Mouse (Mus musculus) kidney, embryonic 16.5 days (tissue): Measurements from ENCODE around the gene Syce3. TPM values are rescaled to one million over a fixed set of nuclear protein-coding genes. Genes with fewer than 3 reads are reported as not detected.

Source experiments
- ATAC-seq: fragments of 200-750 bp; cut with Nextera tagmentation; 2 replicates; pipeline ENCODE4 v1.8.0; 2017; ENCODE audit warnings: moderate TSS enrichment; ENCODE audit not compliant: low FRiP score, low TSS enrichment
- H3K27ac ChIP-seq: fragments of 300-500 bp; sonication (generic); 2 replicates; pipeline ENCODE4 v1.5.1; 2014; ENCODE audit warnings: low read length
- H3K27me3 ChIP-seq: fragments of 300-500 bp; sonication (generic); 2 replicates; pipeline ENCODE4 v1.6.1; 2014; ENCODE audit warnings: low read length, control low read depth, mixed read lengths; ENCODE audit not compliant: insufficient read depth
- H3K36me3 ChIP-seq: fragments of 300-500 bp; sonication (generic); 2 replicates; pipeline ENCODE4 v1.6.1; 2014; ENCODE audit warnings: low read length, control low read depth, mixed read lengths; ENCODE audit not compliant: insufficient read depth
- H3K4me1 ChIP-seq: fragments of 300-500 bp; sonication (generic); 2 replicates; pipeline ENCODE4 v1.6.1; 2014; ENCODE audit warnings: low read length, control low read depth, mixed read lengths; ENCODE audit not compliant: insufficient read depth
- H3K4me2 ChIP-seq: fragments of 300-500 bp; sonication (generic); replicated peaks from 2 replicates; pipeline ENCODE4 v1.6.1; 2014; ENCODE audit warnings: low read depth, low read length
- H3K4me3 ChIP-seq: fragments of 300-500 bp; sonication (generic); 2 replicates; pipeline ENCODE4 v1.5.1; 2014; ENCODE audit warnings: mild to moderate bottlenecking, low read length
- H3K9ac ChIP-seq: fragments of 300-500 bp; sonication (generic); replicated peaks from 2 replicates; pipeline ENCODE4 v1.6.1; 2014; ENCODE audit warnings: low read length
- H3K9me3 ChIP-seq: fragments of 300-500 bp; sonication (generic); 2 replicates; pipeline ENCODE4 v1.6.1; 2016; ENCODE audit warnings: low read length, control low read depth
- WGBS: fragments of 180-500 bp; shearing (Covaris S2); extraction: QIAGEN DNeasy Blood & Tissue Kit; methylation state at CpG from one replicate; pipeline ENCODE4 v1.1.7; 2014; 5-methylcytosine and 5-hydroxymethylcytosine counted together
- polyA plus RNA-seq: library from polyadenylated mRNA; unstranded; fragments of >200 nt; fragmentation: Nextera tagmentation; extraction: Ambion mirVana; gene quantifications from 2 replicates; pipeline ENCODE4 v1.2.1, GENCODE M21; 2015

Gene Syce3
- polyA plus RNA-seq, 1 experiment from 2014 or later: not detected

DNA sequence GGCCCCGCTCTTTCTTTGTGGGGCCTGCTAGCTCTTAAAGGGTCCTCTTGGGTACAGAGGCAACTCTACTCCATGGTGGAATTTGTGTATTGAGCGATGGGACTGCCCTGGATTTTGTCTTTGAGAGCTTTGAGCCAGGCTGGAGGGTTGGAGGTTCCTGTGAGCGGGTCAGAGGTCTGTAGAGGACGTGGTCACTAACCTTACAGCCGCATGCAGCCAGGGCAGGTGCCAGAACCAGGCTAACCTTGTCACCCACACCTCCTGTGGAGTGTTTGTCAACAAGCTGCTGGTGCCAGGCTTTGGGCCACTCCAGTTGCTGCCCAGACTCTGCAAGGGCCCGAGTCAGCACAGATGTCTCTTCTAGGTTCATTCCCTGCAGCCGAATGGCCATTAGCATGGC, 34.3 kb downstream of the Syce3 start:
- 83% methylated on average over 7 of the region's 7 CpGs for WGBS
- no peak overlapping the region for H3K4me3 ChIP-seq

GRCm38 (mm10) chr15:89374801-89375534, 35.3 kb downstream of the Syce3 start:
- Histone ChIP-seq H3K36me3 (peaks cover 25% of the 10 kb centered on the region), H3K27me3 (peaks cover 39% of the 10 kb centered on the region), H3K27ac (no peak overlapping the region), H3K4me3 (no peak overlapping the region), H3K9me3 (no peaks in the 10 kb centered on the region), H3K4me1 (peaks cover 30% of the 10 kb centered on the region), H3K4me2 (no peak overlapping the region), H3K9ac (peak overlapping the region; percentile 88; the same call in 1 of the 2 replicates)
- ATAC-seq: no peak
- WGBS: 88% methylated on average over 17 of the region's 17 CpGs

More for the DNA sequence above, 34.3 kb downstream of the Syce3 start:
- no peaks in the 10 kb centered on the region for H3K9me3 ChIP-seq
- no peak overlapping the region for H3K4me2 ChIP-seq
- H3K27ac ChIP-seq: no peak overlapping the region
- ATAC-seq: no peak
- H3K9ac ChIP-seq: no peak overlapping the region
- peaks cover 30% of the 10 kb centered on the region for H3K4me1 ChIP-seq
- peaks cover 46% of the 10 kb centered on the region for H3K27me3 ChIP-seq
- peaks cover 14% of the 10 kb centered on the region for H3K36me3 ChIP-seq

GRCm38 (mm10) chr15:89374340-89374739, 36.0 kb downstream of the Syce3 start:
- WGBS: 51% methylated on average over 9 of the region's 9 CpGs
- Histone ChIP-seq H3K27ac (peak overlapping the region; percentile 97), H3K9me3 (no peaks in the 10 kb centered on the region), H3K9ac (peak overlapping the region; percentile 88), H3K4me1 (peaks cover 27% of the 10 kb centered on the region), H3K4me2 (peak overlapping the region; percentile 90), H3K27me3 (peaks cover 34% of the 10 kb centered on the region), H3K36me3 (peaks cover 31% of the 10 kb centered on the region), H3K4me3 (peak overlapping the region; percentile 79)
- ATAC-seq: no peak

DNA sequence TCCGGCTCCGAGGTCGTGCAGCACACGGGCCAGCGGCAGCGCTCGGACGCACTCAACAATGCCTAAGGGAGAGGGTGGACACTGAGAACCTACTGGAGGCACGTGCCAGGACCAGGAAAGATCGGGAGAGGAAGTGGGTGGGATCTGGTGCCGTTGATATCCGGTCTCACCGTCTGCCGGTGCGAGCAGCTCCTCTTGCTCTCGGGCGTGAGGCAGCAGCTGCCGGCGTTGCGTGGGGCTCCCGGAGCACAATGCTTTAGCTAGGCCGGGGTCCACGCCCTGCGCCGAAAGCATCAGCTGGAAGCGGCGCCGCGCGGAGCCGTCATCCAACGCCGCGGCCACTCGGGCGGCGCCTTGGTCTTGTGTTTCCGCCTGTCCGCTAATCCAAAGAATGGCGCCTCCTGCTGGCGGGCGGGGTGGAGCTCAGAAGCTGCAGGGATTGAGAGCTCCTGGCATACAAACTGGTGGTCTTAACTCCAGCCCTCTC, 36.5 kb downstream of the Syce3 start, which contains the start of gene Sco2:
Gene Sco2, minus strand, starts transcription at position 85 of the 487 bp plus-strand sequence.
- Histone ChIP-seq H3K27me3 (peaks cover 29% of the 10 kb centered on the region), H3K4me1 (peaks cover 22% of the 10 kb centered on the region), H3K9ac (peak within 1 kb of the TSS; percentile 88), H3K36me3 (peaks cover 33% of the 10 kb centered on the region), H3K27ac (peak within 1 kb of the TSS; percentile 97), H3K9me3 (no peaks in the 10 kb centered on the region), H3K4me3 (peak within 1 kb of the TSS; percentile 79), H3K4me2 (peak within 1 kb of the TSS; percentile 90)
- peak; percentile 85 for ATAC-seq
- WGBS: under 1% methylated on average over 42 of the region's 42 CpGs

DNA sequence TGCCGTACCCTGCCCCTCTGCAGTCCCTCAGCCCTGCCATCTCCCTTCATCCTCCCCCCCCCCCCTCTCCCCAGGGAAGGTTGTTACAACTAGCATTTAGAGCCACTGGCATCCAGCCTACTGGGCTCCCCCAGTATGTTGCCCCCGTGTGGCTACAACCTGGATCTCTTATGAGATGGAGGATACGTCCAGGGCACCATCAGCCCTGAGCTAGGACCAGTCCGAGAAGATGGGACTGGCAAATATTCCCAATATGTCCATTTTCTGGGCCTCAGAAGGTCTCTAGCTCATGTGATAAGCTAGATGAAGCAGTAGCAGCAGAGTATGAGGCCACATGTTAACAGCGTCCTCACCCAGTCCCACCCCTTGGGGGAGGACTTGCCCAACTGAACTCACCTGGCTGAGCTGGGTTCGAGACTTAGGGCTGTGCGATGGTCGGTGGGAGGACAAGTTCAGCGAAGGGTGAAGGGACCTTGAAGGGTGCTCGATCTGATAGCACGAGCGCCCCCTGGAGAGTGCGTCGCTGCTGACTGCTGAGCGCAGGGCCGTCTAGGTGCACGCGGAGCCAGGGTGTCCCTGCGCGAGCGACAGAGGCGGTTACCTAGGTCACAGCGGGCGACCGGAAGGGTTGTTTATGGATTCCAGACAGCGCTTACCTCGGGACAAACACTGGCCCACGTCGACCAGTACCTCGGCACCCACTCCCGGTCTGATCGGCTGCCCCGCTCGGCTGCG, 37.1 kb downstream of the Syce3 start:
- H3K4me1 ChIP-seq: peaks cover 16% of the 10 kb centered on the region
- H3K4me2 ChIP-seq: peak overlapping the region; percentile 90
- peak overlapping the region; percentile 88 for H3K9ac ChIP-seq
- H3K9me3 ChIP-seq: no peaks in the 10 kb centered on the region
- peak overlapping the region; percentile 79 for H3K4me3 ChIP-seq
- H3K27ac ChIP-seq: peak overlapping the region; percentile 97
- ATAC-seq: peak; percentile 88
- H3K36me3 ChIP-seq: peaks cover 37% of the 10 kb centered on the region
- H3K27me3 ChIP-seq: peaks cover 23% of the 10 kb centered on the region
- 1% methylated on average over 35 of the region's 35 CpGs for WGBS

GRCm38 (mm10) chr15:89372536-89372935, 37.8 kb downstream of the Syce3 start:
- no peaks in the 10 kb centered on the region for H3K9me3 ChIP-seq
- peaks cover 16% of the 10 kb centered on the region for H3K27me3 ChIP-seq
- peak overlapping the region; percentile 90 for H3K4me2 ChIP-seq
- 71% methylated on average over 7 of the region's 7 CpGs for WGBS
- peak overlapping the region; percentile 88; the same call in 1 of the 2 replicates for H3K9ac ChIP-seq
- peaks cover 14% of the 10 kb centered on the region for H3K4me1 ChIP-seq
- 0 out of 2 replicates have a peak overlapping the region, but pooled peaks have one; percentile 20 for H3K27ac ChIP-seq
- peak overlapping the region; percentile 79; the same call in 1 of the 2 replicates for H3K4me3 ChIP-seq
- no peak for ATAC-seq
- peaks cover 44% of the 10 kb centered on the region for H3K36me3 ChIP-seq

DNA sequence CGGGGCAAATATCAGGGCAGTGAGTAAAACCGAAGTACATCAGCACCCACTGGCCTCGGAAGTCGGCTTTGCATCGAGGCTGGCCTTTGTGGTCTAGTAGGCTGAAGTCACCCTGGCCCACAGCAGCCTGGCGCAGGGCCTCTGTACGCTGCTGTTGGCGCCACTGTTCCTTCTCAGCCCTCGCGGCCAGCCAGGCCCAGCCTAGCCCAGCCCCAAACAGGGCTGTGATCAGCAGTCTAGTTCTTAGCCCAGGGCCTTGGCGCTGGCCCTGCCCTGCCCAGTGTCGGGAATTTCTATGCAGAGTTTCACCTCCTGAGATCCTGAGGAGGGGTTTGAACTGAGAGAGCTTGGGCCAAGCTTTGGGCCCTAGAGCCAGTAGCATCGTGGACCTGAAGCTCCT, 38.2 kb downstream of the Syce3 start:
- Histone ChIP-seq H3K4me1 (peaks cover 14% of the 10 kb centered on the region), H3K27ac (0 out of 2 replicates have a peak overlapping the region, but pooled peaks have one; percentile 20), H3K36me3 (peaks cover 49% of the 10 kb centered on the region), H3K4me2 (no peak overlapping the region), H3K27me3 (peaks cover 11% of the 10 kb centered on the region; the same call in 1 of the 2 replicates), H3K9me3 (no peaks in the 10 kb centered on the region), H3K9ac (no peak overlapping the region), H3K4me3 (no peak overlapping the region)
- 87% methylated on average over 13 of the region's 13 CpGs for WGBS
- ATAC-seq: no peak

DNA sequence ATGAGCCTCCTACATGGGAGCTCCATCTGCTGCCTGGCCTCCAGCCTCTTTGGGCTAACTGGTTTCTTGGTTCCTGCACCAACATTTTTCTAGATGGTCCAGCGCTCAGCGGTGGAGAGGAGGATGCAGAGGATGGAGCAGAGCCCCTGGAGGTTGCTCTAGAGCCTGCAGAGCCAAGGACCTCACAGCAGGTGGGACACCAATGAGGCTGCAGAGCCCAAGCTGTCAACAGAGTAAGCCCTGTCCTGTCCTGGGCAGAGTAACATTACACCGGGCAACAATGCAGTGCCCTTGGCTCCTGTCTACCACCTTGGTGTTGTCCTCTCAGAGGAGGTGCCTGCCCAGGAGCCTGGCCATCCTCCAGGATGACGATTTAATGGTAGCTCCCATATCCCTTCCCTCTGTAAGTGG, 45.2 kb downstream of the Syce3 start:
- H3K36me3 ChIP-seq: peaks cover 86% of the 10 kb centered on the region
- no peaks in the 10 kb centered on the region for H3K4me1 ChIP-seq
- no peak overlapping the region for H3K9ac ChIP-seq
- no peaks in the 10 kb centered on the region for H3K27me3 ChIP-seq
- WGBS: 86% methylated on average over 4 of the region's 4 CpGs
- H3K4me2 ChIP-seq: no peak overlapping the region
- H3K27ac ChIP-seq: no peak overlapping the region
- H3K4me3 ChIP-seq: no peak overlapping the region
- no peak for ATAC-seq
- no peaks in the 10 kb centered on the region for H3K9me3 ChIP-seq

GRCm38 (mm10) chr15:89363051-89363450, 47.3 kb downstream of the Syce3 start:
- no peak overlapping the region for H3K4me3 ChIP-seq
- no peak overlapping the region for H3K27ac ChIP-seq
- H3K4me2 ChIP-seq: no peak overlapping the region
- ATAC-seq: no peak
- no peaks in the 10 kb centered on the region for H3K27me3 ChIP-seq
- 84% methylated on average over 7 of the region's 7 CpGs for WGBS
- no peaks in the 10 kb centered on the region for H3K9me3 ChIP-seq
- no peak overlapping the region for H3K9ac ChIP-seq
- peaks cover 2% of the 10 kb centered on the region; the same call in 1 of the 2 replicates for H3K4me1 ChIP-seq
- peaks cover 71% of the 10 kb centered on the region for H3K36me3 ChIP-seq
